Mouse (Mus musculus): ENCODE measurements around the gene Mtmr4.

GRCm38 (mm10) chr11:87568255-87568953 is 23.6 kb upstream of the Mtmr4 start, which contains the start of gene Sept4:
- TF ChIP-seq POLR2A (IDR thresholded peaks at IDR 0.05; ENCODE audit: insufficient read depth, low read length) (no peak), CTCF (IDR thresholded peaks at IDR 0.05; ENCODE audit: low read depth, low read length) (no peak)

Data from ES-Bruce4 (cell line).